Mouse (Mus musculus) effector memory CD4-positive, alpha-beta T cell, adult 5 months (primary cell): ENCODE data around the gene AI661453. TPM values are rescaled to one million over a fixed set of nuclear protein-coding genes. Genes with fewer than 3 reads are reported as not detected.

Experiments
- polyA plus RNA-seq: library from polyadenylated mRNA; unstranded; fragments of 100-300 nt; shearing (Covaris generic); gene quantifications from one replicate; pipeline ENCODE4 v1.2.1, GENCODE M21; 2017

AI661453 gene
- polyA plus RNA-seq, result not detected

DNA sequence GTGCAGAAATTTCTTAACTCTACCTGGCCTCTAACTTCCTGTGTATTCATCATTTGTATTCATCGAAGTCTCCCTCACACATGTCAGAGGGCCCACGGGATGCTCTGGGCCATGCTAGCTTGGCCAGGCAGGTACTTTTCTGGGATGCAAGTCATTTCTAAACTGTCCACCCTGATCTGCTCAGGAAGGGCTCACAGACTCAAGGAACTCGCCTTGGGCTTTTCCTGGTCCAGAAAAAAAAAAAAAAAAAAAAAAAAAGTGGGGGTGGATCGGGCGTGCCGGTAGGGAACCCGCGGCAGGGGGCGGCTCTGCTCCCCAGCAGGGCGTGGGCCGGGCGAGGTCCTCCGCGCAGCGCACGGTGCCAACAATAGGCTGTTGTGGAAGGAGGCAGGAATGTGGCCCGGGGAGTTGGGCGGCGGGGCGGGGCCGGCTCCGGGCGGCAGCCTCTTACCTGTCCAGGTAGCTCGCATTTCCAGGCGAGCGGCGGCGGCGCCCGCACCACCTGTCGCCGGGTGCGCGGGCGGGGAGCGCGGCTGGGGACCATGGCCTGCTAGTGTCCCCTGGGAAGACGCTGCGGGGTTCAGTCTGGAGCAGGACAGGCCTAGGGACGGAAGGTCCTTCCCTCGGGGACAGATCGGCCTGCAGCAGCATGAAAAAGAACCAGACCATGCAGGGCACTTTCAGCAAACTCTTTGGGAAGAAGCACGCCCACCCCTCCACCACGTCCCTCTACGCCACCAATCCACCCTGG is at the start of gene AI661453:
AI661453 (plus strand) TSS at position 460 of the 751 bp plus-strand sequence.

DNA sequence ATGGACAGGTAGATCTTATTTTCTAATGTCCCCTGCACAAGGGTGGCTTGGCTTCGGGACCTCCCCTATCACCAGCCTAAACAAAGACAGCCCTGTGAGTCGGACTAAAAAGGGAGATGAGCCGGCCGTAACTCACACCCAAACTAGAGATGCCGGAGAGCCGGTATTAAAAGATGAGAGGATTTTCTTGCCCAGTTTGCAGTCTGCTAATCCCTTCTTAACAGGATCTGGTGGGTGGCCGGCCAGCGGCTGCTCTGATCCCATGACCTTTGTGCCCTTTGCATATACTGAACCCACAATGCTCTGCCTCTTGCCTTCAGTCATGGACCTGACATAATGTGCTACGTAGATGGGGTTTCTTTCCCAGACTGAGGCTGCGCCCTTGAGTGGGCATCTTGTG is 36.0 kb upstream of the AI661453 start, which contains the start of gene Guca1a:
Guca1a (minus strand) TSS at position 134 of the 400 bp plus-strand sequence.

GRCm38 (mm10) chr17:47436907-47437547 is 612 bp downstream of the AI661453 start, which contains the start of gene 1700001C19Rik:
TSS of gene 1700001C19Rik (minus strand) at chr17:47437376.

DNA sequence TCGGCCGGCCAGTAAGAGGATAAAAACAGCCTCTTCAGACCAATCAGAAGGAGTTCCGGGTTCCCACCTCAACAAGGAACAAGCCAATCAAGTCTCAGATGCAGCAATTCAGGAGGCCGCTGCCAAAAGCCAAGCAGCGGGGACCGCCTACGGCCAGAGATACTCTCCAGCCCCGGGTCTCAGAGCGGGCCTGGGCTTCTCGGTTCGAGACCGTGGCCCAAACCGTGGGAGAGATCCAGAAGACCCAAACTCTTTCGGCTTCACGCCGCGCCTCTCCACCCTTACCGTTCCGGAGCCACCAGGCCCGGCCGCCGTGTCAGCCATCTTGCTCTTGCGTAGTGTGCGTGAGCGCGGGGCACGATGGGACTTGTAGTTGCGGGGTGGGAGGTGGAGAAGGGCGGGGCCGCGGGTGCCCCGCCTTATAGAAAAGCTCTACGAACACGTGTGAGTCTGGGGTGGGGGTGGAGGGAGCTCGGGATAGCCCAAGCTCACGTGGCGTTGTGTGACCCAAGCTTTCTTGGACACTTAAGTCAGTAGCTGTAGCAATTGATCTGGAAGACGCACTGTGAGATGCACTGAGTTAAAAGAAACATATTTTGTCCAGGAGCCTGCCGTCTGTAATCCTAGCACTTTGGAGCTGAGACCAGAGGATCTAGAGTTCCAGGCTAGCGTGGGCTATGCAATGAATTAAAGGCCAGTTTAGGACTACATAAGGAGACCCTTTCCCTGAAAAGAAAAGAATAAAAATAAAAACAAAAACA is 65.7 kb downstream of the AI661453 start, which contains the start of gene Taf8:
Taf8 (minus strand) TSS at position 347 of the 761 bp plus-strand sequence.

DNA sequence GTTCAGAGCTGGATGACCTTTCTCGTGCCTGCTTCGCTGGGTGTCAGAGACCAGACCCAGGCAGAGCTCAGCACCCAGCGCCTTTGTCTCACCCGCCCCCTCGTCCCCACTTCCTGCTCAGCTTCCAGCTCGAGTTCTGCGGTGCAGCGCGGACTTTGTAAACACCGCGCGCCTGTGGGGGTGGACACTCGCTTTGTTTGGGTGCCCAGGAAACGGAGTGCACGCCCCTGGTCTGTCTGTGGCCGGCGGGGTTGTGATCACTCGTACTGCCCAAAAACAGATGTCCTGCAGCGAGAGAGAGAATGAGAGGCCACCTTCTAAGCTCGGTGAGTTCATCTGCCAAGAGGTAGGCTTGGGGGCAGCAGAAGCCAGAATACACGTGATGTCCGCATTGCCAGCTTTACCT is 68.5 kb downstream of the AI661453 start, which contains the start of gene Ccnd3:
Ccnd3 (plus strand) TSS at position 111 of the 406 bp plus-strand sequence.

Other genes starting within 250 kb of the AI661453 start
- gene Mrps10, start 67.7 kb upstream of the AI661453 start, polyA plus RNA-seq, result 24.6 TPM
- 1.0 TPM for gene Guca1b, start 51.2 kb upstream of the AI661453 start, polyA plus RNA-seq
- not detected for gene Guca1a, start 36.0 kb upstream of the AI661453 start, polyA plus RNA-seq
- not detected for gene 1700001C19Rik, start 761 bp downstream of the AI661453 start, polyA plus RNA-seq
- gene Taf8, start 65.7 kb downstream of the AI661453 start, polyA plus RNA-seq, result 52.6 TPM
- gene Ccnd3, start 68.4 kb downstream of the AI661453 start, polyA plus RNA-seq, result 245 TPM
- 30.8 TPM for gene Bysl, start 174.9 kb downstream of the AI661453 start, polyA plus RNA-seq
- 53.4 TPM for gene Med20, start 175.0 kb downstream of the AI661453 start, polyA plus RNA-seq
- 1.6 TPM for gene Gm20517, start 175.0 kb downstream of the AI661453 start, polyA plus RNA-seq
- gene Usp49, start 194.1 kb downstream of the AI661453 start, polyA plus RNA-seq, result 3.2 TPM